Mouse (Mus musculus) frontal cortex, postnatal 36 days (tissue): Measurements from ENCODE around the gene Uchl5.

Source experiments
- DNase-seq, 2 experiments: peaks; one replicate each; pipeline ENCODE4 v3.0.0; 2022; ENCODE audit warnings: low spot score in 2 of 2

Uchl5 gene

DNA sequence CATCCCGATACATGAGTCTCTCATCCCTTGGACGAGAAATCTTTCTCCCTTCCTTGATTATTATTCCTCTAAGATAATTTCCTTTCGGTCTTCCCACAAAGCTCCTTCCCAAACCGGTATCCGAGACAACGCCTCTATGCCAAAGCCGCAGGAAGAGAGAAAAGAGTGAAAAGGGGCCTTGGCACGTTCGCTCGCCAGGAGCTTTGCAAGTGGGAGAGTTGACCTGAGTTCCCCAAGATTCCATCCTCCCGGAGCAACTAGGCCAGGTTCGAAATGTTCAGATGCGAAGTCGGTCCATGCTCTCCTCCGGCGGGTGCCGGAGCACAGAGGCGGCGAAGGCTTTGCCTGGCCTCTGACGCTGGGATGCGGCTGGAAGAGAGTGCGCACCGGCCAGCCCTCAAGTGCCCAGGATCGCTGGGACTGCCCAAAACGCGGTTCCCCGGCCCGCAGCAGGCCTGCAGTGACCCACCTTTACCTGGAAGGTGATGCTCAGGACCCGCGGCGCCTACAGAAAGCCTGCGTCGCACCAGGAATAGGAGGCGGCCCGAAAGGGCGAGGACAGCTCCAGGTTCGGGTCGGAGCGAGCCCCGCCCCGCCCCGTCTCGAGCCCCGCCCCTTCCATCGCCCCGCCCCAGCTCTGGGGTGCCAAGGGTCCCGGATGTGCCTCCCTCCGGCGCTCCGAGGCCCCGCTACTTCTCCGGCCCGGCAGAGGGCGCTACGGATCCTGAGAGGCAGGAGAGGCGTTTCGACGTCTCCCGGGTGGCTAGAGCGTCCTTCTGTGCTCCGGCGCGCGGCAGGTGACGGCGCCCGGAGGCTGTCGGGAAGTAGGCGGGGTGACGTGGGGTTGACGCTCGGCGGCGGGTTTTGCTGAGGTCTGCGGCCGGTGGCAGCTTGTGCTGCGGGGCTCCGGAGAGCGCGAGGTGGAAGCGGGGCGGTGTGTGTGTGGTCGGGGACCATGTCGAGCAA is at the start of gene Uchl5, which contains the start of gene Trove2:
Uchl5 (plus strand) TSS at position 827 of the 966 bp plus-strand sequence.
Trove2 (minus strand) TSS at position 623 of the 966 bp plus-strand sequence.
- DNase-seq: peak; percentile 97 to 99

GRCm38 (mm10) chr1:143727701-143728445 is 49.2 kb upstream of the Uchl5 start:
- DNase-seq: no peak

GRCm38 (mm10) chr1:143730899-143731298 is 46.2 kb upstream of the Uchl5 start:
- DNase-seq: no peak

- DNase-seq: no peak
These were observed 45.4 kb upstream of the Uchl5 start for GRCm38 (mm10) chr1:143731691-143732090.

DNA sequence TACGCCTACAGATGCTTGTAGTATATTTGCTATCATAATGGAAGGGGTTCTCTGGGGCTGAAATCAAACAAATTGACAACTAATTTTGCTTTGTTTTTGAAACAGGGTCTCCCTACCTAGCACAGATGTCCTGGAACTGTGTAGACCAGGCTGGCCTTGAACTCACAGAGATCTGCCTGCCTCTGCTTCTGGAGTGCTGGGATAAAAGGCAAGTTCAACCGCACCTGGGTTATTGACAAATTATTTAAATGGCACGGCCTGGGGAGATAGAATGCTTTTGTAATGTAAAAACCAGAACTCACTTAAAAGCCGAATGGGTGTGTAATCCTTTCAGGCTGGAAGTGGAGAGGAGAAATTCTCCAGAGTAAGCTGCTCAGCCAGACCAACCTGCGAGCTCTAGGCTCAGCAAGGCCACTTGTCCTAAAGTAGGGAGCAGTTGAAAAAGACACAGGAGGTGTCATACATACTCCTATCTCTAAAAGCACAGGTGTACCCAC is 43.1 kb upstream of the Uchl5 start:
- no peak for DNase-seq

GRCm38 (mm10) chr1:143738811-143739210 is 38.3 kb upstream of the Uchl5 start:
- no peak for DNase-seq

DNA sequence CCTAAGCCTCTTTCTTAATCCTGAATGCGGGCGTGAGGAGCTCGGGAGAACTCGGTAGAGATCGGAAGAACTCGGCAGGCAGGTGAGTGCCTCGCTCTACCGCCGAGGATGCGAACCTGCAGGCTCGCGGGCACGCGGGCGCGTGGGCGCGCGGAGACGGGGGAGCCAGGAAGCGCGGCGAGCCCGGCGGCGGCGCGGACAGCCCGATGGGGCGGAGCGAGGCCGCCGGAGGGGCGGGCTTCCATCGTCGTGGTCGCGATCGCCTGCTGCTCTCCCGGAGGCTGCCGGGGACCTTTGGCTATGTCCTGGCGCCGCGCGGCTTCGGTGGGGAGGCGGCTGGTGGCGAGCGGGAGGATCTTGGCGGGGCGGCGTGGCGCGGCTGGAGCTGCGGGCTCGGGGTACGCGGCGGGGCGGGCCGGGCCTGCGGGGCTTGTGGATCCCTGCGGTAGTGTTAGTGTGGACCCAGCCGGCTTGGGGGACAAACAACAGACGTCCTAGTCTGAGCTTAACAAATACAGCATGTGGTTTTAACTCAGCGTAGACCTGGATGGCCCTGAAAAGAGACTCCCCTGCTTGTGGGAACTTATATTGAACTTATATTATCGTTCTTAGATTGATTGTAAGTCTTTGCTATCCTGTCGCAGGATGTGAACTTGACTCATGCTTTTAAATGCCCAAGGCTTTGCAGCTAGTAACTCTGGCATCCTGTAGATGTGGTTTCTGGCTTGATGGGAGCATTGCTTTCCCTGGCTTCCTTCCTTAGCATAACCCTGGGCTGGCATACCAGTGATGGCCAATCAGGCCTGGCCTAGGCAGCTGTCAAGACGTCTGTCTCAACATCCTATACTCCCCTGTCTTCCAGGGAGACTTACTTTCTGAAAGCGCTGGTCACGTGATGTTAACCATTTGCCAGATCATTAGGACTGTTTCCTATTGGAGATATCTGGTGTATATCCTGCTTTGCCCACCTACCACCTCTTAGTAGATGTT is 37.4 kb upstream of the Uchl5 start:
- DNase-seq: peak; percentile 84 to 92

- DNase-seq: peak; percentile 19 to 53
These were observed 36.5 kb upstream of the Uchl5 start for GRCm38 (mm10) chr1:143740581-143740980.

GRCm38 (mm10) chr1:143741331-143741730 is 35.7 kb upstream of the Uchl5 start:
- DNase-seq: no peak

GRCm38 (mm10) chr1:143742186-143742585 is 34.9 kb upstream of the Uchl5 start:
- no peak for DNase-seq

DNA sequence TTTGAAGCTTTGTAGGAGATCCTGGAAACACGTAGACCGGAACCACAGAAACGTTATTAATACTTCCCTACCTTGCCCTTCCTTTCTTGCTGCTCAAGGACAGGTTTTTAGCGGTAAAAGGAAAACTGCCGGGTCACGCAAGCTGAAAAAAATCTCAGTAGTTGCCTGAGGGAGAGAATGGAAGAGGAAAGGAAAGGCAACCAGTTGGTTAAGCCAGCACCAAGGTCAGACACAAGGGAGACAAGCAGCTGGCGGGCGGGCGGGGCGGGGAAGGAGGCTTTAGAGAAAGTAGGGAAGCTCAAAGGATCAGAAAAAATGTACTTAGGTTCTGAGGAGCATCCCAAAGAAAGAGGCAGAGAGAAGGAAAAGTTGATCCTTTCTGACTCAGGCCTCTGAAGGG is 31.2 kb upstream of the Uchl5 start:
- no peak for DNase-seq

GRCm38 (mm10) chr1:143762159-143762558 is 14.9 kb upstream of the Uchl5 start:
- DNase-seq: no peak

DNA sequence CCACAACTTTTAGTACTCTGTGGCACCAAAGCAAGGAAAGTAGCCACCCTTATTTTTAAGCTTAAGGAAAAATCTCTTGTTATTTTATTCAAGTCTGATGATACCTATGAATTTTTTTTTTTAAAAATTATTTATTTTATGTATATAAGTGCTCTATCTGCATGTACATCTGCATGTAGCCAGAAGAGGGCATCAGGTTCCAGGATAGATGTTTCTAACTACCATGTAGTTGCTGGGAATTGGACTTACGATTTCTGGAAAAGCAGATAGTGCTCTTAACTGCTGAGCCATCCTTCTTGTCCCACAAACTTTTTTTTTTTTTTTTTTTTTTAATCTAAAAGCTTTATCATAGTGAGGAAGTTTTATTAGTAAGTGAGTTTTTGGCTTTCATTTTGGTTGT is 12.6 kb upstream of the Uchl5 start:
- no peak for DNase-seq

DNA sequence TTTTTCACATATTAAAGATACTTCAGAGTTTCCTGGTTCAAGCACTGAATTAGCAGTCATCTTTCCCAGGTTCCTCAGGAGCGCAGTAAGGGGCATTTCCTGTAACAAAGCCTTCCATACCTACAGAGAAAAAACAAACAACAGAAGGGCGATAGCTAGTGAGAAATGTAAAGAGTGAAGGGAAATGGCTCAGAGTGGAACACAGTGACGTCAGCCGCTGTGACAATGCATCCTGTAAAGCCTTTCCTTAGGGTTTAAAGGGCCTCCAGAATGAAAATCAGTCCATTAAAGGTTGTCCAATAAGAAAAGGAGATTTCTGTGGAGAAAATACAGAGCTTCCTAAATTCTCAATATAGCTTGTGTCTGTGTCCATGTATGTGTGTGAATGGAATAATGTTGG is 11.3 kb upstream of the Uchl5 start:
- no peak for DNase-seq

GRCm38 (mm10) chr1:143766238-143766637 is 10.8 kb upstream of the Uchl5 start:
- DNase-seq: no peak

GRCm38 (mm10) chr1:143770444-143771109 is 6.5 kb upstream of the Uchl5 start:
- DNase-seq: no peak

DNA sequence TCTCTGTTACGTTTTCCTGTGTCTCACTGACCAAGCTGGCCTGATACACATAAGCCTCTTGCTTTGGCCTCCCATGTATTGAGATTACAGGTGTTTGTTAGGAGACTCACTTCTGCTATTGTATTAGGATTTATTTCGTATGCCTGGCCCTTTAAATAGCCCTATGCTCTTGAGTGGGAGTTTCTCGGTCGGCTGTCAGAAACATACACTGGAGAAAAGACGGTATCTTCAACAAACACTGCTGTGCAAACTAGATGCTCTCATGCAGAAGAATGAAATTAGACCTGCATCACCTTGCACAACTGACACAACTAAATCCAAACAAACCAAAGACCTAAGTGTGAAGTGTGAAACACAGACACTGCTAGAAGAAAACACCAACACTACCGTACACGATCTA is 4.0 kb upstream of the Uchl5 start:
- no peak for DNase-seq

- no peak for DNase-seq
These were observed 3.2 kb upstream of the Uchl5 start for GRCm38 (mm10) chr1:143773909-143774308.

- DNase-seq: peak in 1 of 2 experiments; percentile 16
These were observed 616 bp downstream of the Uchl5 start for GRCm38 (mm10) chr1:143777558-143778218.

DNA sequence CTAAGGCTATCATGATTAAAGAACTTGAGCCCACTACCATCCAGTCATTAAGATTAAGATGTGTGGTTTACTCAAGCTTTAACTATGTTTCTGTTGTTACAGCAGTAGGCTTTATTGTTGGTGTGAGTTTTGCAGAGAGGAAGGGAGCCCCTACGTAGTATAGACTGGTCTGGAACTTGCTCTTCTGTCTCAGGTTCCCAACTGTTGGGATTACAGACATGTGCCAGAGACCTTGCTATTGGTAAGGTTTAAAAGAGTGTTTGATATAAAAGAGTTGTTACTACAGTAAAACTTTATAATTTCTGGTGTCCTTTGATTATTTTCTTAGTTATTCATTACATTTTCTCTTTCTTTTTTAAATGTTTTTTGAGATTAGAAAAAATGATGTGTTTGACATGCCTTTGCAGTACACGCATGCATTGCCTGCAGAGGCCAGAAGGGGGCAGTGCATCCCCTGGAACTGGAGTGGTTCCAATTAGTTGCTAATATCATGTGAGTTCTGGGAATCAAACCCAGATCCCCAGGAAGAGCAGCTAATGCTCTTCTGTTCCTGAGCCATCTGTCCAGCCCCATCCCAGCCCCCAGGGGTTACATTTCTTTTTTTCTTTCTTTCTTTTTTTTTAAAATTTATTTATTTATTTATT is 11.6 kb downstream of the Uchl5 start:
- DNase-seq: no peak
